Mouse (Mus musculus) ES-Bruce4 (cell line): ENCODE data around the gene Nek1.

ENCODE experiments used
- CTCF ChIP-seq: IDR thresholded peaks from one replicate; pipeline ENCODE4 v1.8.1; 2011; ENCODE audit warnings: low read depth, low read length
- EP300 ChIP-seq: IDR thresholded peaks from 2 replicates; pipeline ENCODE4 v1.6.1; 2011; ENCODE audit warnings: low read depth, low read length; ENCODE audit not compliant: insufficient read depth
- POLR2A ChIP-seq: IDR thresholded peaks from one replicate; pipeline ENCODE4 v1.8.1; 2011; ENCODE audit warnings: low read length; ENCODE audit not compliant: insufficient read depth

GRCm38 (mm10) chr8:61141869-61142268, 148.9 kb downstream of the Nek1 start:
- no peak for TF ChIP-seq CTCF
- TF ChIP-seq POLR2A = no peak
- no peak for TF ChIP-seq EP300
